Mouse (Mus musculus) bone marrow macrophage, adult 2 months (primary cell): Measurements from ENCODE around the gene Ppfibp2. TPM values are rescaled to one million over a fixed set of nuclear protein-coding genes. Genes with fewer than 3 reads are reported as not detected.

ENCODE experiments used
- H3K27ac ChIP-seq: 2 replicates; pipeline ENCODE4 v1.5.1; 2012; ENCODE audit warnings: low read depth, low read length; ENCODE audit not compliant: insufficient read depth
- H3K4me1 ChIP-seq: 2 replicates; pipeline ENCODE4 v1.6.1; 2012; ENCODE audit warnings: low read length; ENCODE audit not compliant: control insufficient read depth, insufficient read depth
- H3K4me3 ChIP-seq: 2 replicates; pipeline ENCODE4 v1.5.1; 2012; ENCODE audit warnings: mild to moderate bottlenecking, low read length, moderate library complexity; ENCODE audit not compliant: insufficient read depth
- CTCF ChIP-seq: IDR thresholded peaks from 2 replicates; pipeline ENCODE4 v1.5.1; 2012; ENCODE audit warnings: low read depth, mild to moderate bottlenecking, low read length, moderate library complexity
- POLR2A ChIP-seq: IDR thresholded peaks from 2 replicates; pipeline ENCODE4 v1.6.1; 2012; ENCODE audit warnings: mild to moderate bottlenecking, low read depth, low read length, borderline replicate concordance
- polyA plus RNA-seq: library from polyadenylated mRNA; stranded (reverse); fragments of >200 nt; gene quantifications from 2 replicates; pipeline ENCODE4 v1.2.4, GENCODE M21; 2012; ENCODE audit not compliant: missing spikeins, insufficient read depth, insufficient read length

Gene Ppfibp2
- polyA plus RNA-seq, 1 experiment = 44.3 TPM

DNA sequence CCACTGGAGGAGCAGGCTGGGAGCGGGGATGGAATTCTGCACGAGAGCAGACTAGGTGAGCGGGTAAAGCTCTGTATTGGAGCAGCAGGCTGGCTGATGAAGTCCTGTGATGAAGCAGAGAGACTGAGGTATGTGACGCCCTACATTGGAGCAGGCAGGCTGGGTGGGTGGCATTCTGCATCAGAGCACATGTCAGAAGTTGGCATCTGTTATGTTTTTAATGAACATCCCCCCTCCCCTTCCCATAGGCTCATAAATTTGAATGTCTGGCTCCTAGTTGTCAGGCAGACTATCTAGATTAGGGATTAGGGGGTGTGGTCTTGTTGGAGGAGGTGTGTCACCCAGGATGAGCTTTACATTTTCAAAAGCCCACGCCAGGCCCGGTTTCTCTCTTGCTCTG, 117.7 kb downstream of the Ppfibp2 start:
- TF ChIP-seq CTCF = no peak
- Histone ChIP-seq H3K4me1 (no peaks in the 10 kb centered on the region), H3K27ac (no peak overlapping the region), H3K4me3 (no peak overlapping the region)

DNA sequence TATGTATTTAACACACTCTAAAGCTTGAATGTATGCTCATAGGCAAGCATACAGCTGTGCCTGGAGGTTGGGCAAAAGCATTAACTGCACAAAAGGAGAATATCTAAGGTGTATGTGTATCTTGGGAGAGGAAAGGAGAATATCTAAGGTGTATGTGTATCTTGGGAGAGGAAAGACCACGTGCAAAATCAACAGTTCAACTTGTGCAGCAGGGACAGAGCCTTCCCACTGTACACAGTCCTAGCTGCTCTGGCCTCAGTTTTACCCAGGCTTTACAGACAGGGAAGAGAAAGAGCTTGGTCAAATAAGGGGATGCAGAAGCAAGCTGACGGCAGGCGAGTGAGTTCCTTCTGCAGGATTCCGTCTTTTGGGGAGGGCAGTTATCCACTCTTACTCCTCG, 119.1 kb downstream of the Ppfibp2 start:
- no peak for TF ChIP-seq POLR2A
- TF ChIP-seq CTCF = no peak
- Histone ChIP-seq H3K4me3 (no peak overlapping the region), H3K27ac (no peak overlapping the region), H3K4me1 (no peaks in the 10 kb centered on the region)

DNA sequence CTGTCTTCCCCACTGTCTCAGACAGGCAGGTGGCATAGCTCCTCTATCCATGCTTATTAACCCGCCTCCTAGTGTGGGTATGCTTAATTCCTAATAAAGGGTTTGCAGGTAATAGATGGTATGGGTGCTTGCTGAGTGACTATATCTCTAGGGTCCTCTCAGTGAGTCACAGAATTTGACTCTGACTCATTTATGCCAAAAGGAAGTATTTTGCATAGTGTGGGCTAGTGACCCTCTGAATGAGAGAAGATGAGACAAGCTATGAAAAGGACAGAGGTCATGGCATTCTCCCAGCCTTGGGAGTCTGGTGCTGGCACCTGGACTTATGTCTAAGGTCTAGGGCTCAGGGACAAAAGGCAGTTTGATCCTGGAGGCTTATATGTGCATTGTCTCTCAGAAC, 125.8 kb downstream of the Ppfibp2 start:
- Histone ChIP-seq H3K4me3 (no peak overlapping the region), H3K4me1 (peaks cover 4% of the 10 kb centered on the region; the same call in 1 of the 2 replicates), H3K27ac (no peak overlapping the region)
- TF ChIP-seq CTCF (no peak), POLR2A (no peak)

DNA sequence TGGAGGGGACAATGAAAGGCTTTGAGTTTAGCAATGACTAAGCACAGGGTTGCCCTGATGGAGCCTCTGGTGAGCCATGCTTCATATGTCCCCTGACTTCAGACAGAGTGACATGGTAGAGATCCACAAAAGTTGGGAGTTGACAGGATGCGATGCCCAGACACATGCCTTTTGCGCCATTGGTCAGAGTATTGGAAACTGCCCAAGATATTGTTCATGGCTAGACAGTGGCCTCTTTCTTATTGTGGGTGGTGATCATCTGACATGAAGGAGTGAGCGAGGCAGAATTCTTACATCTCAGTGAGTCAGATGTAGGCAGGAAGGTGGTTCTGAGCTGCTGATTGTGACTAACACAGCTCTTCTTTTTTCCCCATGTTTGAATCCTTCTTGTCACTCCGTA, 127.5 kb downstream of the Ppfibp2 start:
- Histone ChIP-seq H3K4me1 (peaks cover 4% of the 10 kb centered on the region; the same call in 1 of the 2 replicates), H3K4me3 (no peak overlapping the region)
- TF ChIP-seq CTCF (no peak), POLR2A (no peak)

DNA sequence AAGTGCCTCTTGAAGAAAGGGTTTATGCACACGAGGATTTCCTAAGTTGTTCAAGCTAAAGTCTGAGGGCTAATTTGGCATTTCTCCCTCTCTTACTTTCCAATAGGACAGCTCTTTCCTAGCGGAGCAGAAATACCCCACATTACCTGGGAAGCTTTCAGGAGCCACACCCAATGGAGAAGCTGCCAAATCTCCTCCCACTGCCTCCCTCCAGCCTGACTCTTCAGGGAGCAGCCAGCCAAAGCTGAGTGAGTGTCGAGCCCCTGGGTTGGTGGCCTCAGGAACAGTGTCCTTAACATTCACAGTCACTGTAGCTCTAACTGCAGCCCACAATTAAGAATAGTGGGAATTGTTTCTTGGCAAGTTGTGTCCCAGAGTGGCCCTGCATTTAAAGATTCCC, 132.5 kb downstream of the Ppfibp2 start:
- Histone ChIP-seq H3K4me1 (no peaks in the 10 kb centered on the region), H3K4me3 (no peak overlapping the region), H3K27ac (no peak overlapping the region)
- TF ChIP-seq POLR2A (no peak), CTCF (no peak)

More for the DNA sequence above, 127.5 kb downstream of the Ppfibp2 start:
- no peak overlapping the region for H3K27ac ChIP-seq

DNA sequence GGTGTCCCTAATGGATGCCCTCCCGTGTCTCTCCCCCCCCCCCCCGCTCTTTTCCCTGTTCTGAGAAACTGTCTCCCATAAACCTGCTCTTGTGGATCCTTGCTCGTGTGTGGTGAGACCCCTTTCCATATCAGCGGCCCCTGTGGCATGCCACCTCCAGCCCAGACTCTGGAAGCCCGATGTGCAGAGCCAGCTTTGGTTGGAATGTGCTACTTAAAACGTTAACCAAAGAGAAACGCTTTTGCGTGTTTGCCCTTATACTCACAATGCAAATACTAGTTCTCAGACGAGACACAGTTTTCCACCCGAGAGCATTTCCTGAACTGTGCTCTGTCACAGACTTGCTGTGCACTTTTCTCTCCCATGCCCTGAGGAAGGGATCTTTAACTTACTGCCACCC, 135.6 kb downstream of the Ppfibp2 start:
- Histone ChIP-seq H3K27ac (no peak overlapping the region), H3K4me3 (no peak overlapping the region), H3K4me1 (no peaks in the 10 kb centered on the region)
- TF ChIP-seq POLR2A (no peak), CTCF (no peak)

DNA sequence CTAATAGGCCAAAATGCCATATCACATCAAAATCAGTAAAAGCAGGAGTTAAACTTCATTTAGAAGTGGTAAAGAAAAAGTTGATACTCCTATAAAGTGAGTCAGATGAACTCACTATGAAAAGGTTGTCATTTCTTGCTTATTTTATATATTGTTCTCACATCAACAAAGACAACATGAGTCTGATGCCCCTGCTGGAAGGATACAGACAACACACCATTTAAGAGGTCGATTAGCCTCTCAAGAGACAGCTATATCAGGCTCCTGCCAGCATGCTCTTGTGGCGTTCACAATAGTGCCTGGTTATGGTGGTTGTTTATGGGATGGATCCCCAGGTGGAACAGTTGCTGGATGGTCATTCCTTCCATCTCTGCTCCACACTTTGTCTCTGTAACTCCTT, 138.2 kb downstream of the Ppfibp2 start:
- TF ChIP-seq CTCF (no peak), POLR2A (no peak)
- Histone ChIP-seq H3K4me3 (no peak overlapping the region), H3K27ac (no peak overlapping the region), H3K4me1 (no peaks in the 10 kb centered on the region)

DNA sequence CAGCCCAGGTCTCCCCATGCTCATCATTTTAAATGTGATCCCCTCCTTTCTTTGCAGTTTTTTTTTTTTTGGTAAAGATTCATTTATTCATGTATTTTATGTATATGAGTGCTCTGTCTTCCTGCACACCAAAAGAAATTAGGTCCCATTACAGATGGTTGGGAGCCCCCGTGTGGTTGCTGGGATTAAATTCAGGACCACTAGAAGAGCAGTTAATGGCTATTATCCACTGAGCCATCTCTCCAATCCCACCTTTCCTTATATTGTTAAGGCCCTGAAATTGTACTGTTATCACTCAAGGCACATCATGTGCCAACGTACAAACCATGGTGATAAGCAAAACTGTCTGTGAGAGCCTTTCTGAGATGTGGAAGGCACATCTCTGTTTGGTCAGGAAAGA, 143.7 kb downstream of the Ppfibp2 start:
- Histone ChIP-seq H3K27ac (no peak overlapping the region), H3K4me1 (no peaks in the 10 kb centered on the region), H3K4me3 (no peak overlapping the region)
- no peak for TF ChIP-seq POLR2A
- TF ChIP-seq CTCF = no peak

DNA sequence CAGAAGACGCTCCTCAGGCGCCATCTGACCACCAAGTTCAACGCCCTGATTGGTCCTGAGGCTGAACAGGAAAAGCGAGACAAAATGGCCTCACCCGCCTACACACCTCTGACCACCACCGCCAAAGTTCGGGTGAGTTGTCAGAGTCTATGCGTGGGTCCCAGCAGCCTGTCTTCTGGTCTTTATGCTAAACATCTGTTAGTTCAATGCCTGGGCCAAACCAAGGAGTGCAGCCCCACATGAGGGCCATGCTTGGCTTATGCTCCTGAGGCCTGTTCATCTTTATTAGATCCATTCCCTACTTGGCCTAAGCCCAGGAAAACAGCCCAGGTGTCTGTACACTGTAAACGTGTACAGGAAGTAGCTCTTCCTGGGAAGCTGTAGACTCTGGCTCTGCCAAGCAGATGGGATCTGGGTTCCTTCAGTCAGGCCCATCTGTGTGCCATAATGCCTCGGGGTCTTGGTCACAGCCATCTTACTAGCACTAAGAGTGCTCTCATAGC, 148.0 kb downstream of the Ppfibp2 start:
- no peak overlapping the region for H3K4me3 ChIP-seq
- H3K27ac ChIP-seq = no peak overlapping the region
- no peaks in the 10 kb centered on the region for H3K4me1 ChIP-seq
- no peak for TF ChIP-seq CTCF

DNA sequence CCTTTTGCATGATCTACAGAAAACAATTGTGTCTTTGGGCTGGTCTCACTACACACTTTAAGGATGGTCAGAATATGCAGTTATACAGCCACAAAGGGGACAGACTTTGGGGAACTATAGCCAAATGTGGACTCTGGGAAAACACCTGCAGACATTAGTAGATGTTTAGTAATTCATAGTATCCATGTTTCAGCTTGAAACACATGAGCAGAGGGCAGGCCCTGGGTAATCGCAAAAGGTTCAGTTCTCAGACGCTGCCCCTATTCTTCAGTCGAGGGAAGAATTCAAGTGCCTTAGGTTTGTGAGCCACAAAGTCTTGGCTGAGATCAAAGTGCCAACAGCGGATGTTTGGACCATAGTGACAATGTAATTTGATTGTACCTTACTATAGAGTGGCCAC, 149.4 kb downstream of the Ppfibp2 start:
- Histone ChIP-seq H3K4me1 (peaks cover under 1% of the 10 kb centered on the region; the same call in 1 of the 2 replicates), H3K27ac (no peak overlapping the region), H3K4me3 (no peak overlapping the region)
- TF ChIP-seq POLR2A = no peak
- no peak for TF ChIP-seq CTCF

DNA sequence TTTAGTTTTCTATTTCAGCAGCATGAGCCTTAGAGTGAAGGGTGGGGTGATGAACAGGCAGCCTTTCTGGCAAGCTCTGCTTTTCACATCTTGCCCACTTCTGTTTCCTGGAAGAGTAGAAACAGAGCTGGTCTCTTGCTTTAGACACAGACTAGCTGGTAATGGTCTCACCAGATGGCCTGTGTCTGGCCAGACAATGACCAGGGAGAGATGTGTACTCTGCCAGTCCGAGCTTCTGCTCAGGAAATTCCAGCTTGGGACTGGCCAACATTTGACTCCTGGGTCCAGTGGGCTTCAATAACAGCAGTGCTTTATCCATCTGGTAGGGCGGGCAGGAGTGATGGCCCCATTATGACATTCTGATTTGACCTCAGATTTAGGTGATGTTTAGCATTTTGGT, 150.1 kb downstream of the Ppfibp2 start:
- TF ChIP-seq POLR2A = no peak
- no peak for TF ChIP-seq CTCF
- no peak overlapping the region for H3K4me3 ChIP-seq
- peaks cover 6% of the 10 kb centered on the region for H3K4me1 ChIP-seq

More for the DNA sequence above, 150.1 kb downstream of the Ppfibp2 start:
- H3K27ac ChIP-seq = no peak overlapping the region
